Mouse (Mus musculus) c-Kit-positive CD71-positive TER-119-positive erythroid progenitor cells, embryonic 14.5 days (primary cell): Measurements from ENCODE around the gene Hist2h3c1.
"Not testable (repeated sequence)": the region's sequence is repeated elsewhere in the genome, so short reads cannot be mapped to it uniquely, and the experiment has no call there.

Experiments
- DNase-seq: peaks from one replicate; pipeline ENCODE4 v3.0.0-alpha.2; 2013; ENCODE audit warnings: low spot score

Hist2h3c1 gene

GRCm38 (mm10) chr3:96235836-96236235, 10.6 kb upstream of the Hist2h3c1 start:
- no peak for DNase-seq

GRCm38 (mm10) chr3:96236834-96237334, 9.6 kb upstream of the Hist2h3c1 start:
- DNase-seq, result no peak

DNA sequence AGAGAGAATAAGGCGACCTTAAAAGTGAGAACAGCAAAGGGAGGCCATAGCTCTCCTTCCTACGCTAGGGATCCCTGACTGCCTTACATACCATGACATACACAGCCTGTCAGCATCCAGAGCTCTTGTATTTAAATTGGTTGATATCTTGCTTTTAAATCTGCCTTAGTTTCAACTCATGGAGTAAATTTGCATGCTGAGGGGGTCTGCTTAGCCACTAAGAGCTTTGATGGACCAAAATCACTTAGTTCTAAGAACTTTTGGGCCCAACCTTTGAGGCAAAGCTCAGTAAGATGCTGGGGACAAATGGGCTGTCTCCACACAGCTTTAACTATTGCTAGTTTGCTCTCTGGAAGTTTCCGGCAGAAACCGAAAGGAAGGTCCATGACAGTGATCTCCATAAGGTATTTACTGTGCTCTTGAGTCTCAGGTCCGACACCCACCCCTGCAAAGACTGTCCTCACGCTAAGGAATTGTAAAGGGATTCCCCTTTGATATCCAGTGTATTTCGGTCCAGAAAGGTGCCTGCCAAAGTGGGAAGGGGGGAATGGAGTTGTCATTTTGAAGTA, 9.1 kb upstream of the Hist2h3c1 start:
- peak; percentile 68 for DNase-seq

GRCm38 (mm10) chr3:96237904-96238511, 8.5 kb upstream of the Hist2h3c1 start:
- peak; percentile 81 for DNase-seq

DNA sequence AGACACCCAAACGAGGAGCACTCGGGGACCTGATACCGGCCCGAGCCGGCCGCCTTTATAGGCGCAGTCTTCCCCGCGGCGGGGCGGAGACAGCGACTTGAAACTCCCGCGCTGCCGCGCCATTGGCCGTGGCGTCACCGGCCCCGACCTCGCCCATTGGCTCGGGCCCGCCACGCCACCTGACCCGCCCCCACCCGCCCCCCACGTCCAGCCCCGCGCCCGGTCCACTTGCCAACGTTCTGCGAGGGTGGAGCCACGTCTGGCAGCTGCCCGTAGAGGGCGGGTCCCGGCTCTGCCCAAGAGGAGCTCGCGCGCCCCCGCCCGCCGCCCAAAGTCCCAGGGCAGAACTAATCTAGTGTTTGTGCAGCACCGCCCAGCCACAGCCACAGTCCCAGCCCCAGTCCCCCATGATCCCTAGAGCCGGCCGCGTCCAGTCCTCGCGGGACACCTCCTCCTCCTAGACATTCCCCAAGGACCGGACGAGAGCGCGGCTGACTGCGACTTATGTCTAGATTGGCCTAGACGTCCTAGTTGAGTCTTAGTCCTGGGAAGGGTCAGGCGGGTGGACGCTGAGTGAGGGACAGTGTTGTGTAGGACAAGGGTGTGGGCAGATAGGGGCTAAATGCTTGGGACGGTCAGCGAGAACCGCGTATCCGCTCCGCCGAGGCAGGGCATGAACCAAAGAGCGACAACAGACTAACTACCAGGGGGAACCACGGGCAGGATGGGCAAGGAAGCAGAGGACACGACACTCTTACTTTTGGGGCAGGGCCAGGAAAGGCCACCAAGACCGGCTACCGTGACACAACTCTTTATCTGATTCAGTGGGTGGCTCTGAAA, 7.3 kb upstream of the Hist2h3c1 start, which contains the start of gene Hist2h3c2:
Hist2h3c2 (minus strand) TSS at position 174 of the 840 bp plus-strand sequence.
- DNase-seq, result not testable (repeated sequence)

GRCm38 (mm10) chr3:96239949-96240798, 6.3 kb upstream of the Hist2h3c1 start, which contains the start of gene Hist2h2aa2:
Gene Hist2h2aa2 (minus strand): TSS chr3:96240276.
- DNase-seq, result peak; percentile 53

- no peak for DNase-seq
Measured at GRCm38 (mm10) chr3:96240799-96241197, 5.7 kb upstream of the Hist2h3c1 start.

- no peak for DNase-seq
Measured at GRCm38 (mm10) chr3:96243921-96244572, 2.4 kb upstream of the Hist2h3c1 start.

DNA sequence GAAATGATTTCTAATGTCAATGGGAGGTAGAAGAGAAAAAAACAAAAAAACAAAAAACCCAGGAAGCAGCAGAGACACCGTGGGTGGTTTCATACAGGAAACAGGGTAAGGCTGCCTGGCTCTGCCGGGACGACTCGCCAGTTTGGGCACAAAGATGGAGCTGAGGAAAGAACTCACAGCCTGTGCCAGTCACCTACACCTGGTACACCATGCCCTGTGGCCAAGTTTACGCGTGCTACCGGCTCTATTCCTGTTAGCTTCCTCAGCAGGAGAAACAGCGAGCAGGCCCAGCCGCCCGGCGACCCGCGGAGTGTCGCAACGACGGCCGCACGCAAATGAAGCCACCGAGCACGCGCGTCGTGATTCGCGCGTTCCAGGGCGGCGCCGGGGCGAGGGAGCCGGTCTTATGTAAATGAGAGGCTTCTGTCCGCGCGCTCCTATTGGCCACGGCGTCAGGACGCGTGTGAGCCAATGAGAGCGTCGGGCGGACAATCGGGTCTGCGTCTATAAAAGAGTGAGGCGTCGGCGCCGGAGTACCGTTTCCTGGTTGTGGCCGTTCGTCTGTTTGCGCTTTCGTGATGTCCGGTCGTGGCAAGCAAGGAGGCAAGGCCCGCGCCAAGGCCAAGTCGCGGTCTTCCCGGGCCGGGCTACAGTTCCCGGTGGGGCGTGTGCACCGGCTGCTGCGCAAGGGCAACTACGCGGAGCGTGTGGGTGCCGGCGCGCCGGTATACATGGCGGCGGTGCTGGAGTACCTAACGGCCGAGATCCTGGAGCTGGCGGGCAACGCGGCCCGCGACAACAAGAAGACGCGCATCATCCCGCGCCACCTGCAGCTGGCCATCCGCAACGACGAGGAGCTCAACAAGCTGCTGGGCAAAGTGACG, 1.2 kb upstream of the Hist2h3c1 start, which contains the start of gene Hist2h2aa1:
Hist2h2aa1 (plus strand) TSS at position 495 of the 884 bp plus-strand sequence.
- DNase-seq, result peak; percentile 70

DNA sequence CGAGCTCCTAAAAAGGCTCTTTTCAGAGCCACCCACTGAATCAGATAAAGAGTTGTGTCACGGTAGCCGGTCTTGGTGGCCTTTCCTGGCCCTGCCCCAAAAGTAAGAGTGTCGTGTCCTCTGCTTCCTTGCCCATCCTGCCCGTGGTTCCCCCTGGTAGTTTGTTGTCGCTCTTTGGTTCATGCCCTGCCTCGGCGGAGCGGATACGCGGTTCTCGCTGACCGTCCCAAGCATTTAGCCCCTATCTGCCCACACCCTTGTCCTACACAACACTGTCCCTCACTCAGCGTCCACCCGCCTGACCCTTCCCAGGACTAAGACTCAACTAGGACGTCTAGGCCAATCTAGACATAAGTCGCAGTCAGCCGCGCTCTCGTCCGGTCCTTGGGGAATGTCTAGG, 467 bp upstream of the Hist2h3c1 start:
- DNase-seq, result not testable (repeated sequence)

DNA sequence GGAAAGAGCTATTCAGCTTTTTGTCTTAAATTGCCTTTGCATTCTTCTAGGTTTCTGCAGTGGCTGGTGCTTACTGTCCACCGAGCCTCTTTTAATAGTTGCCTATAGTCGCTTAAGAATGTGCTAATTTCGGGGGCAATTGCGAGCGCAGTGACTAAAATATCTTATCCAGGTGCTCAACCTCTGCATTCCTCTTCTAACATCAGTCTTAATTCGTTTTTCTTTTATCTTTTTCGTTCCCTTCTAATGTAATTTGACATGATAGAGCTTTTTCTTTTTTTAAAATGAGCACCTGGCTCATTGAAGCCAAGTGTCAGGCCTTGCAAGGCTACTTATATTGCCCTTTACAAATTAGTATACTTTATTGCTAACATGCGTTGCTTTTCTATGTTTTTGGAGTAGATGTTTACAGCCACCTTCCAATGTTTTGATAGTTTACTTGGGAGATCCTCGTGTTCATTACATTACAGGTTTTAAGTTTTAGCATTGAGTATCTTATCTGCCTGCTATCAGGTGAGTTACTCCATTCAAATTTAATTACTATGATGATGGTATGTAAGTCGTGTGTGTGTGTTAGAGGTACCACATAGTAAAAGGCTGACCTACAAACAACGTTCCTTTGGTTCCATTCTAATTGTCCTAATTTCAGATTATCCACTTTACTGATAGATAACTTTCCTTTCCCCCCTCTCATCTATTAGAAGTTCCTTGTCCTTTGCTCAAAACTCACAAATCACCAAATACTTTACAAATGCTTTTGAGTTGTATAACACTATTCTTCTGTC, 1.1 kb downstream of the Hist2h3c1 start:
- DNase-seq, result peak; percentile 68

GRCm38 (mm10) chr3:96248141-96249033, 1.9 kb downstream of the Hist2h3c1 start:
- DNase-seq, result peak; percentile 59

DNA sequence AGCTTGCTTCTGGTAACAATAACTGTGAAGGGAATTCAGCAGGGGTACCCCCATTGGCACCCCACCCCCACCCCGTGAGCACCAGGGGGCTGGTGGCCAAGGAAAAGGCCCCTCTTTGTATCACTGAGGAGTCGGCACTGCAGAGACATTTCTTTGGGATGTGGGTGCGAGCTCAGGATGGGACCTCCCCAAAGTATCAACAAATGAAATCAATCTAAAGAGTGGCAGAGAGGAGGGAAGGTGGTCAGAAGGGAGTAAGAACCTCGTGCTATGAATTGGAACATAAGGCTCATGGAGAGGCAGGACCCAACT, 2.5 kb downstream of the Hist2h3c1 start:
- no peak for DNase-seq

GRCm38 (mm10) chr3:96250890-96251289, 4.4 kb downstream of the Hist2h3c1 start:
- no peak for DNase-seq

DNA sequence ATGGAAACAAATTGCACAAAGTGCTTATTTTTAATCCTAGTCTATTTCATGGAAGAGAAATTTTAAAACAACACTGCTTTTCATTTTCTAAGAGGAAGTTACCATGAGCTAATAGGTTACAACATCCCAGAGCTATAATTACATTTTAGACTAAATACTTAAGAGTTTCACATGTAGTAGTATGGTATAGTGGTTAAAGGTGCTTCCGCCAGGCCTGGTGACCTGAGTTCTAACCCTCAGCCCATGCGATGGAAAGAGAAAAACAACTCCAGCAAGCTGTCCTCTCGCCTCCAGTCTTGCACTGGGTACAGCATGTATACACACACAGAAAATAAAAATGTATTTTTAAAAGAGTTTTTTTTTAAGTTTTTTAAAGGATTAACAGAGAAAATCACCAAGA, 5.3 kb downstream of the Hist2h3c1 start:
- DNase-seq, result no peak

GRCm38 (mm10) chr3:96254683-96255355, 8.3 kb downstream of the Hist2h3c1 start:
- DNase-seq, result peak; percentile 71

DNA sequence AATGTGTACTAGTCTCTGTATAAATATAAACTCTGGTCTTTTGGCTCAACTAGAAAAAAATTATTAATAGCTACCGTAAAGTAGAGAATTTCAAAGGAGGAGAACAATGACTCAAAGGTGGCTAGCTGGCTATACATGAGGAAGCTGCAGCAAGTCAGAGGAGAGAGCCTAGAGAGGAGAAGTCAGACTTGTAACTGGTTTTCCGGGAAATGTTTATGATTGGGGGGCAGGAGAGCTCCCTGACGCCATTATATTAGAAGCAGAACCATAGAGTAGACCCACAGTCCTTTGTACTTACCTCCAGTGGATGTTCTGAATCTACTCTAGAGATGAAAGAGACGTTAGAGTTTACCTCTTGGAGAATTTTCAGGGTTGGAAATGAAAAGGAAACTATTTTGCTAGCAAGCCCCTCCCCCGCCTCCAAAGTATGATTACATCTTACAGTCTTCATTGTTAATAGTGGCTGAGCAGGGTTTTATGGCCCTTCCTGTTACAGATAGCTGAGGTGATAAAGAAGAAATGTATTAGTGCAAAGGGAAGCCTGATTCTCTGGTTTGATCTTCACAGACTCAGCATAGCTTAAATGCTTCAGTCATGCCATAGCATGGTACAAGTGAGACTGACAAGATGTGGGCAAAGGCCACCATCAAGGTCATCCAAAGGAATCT, 9.6 kb downstream of the Hist2h3c1 start:
- no peak for DNase-seq
